Mouse (Mus musculus) heart, embryonic 13.5 days (tissue): Measurements from ENCODE around the gene Fhl1. TPM values are rescaled to one million over a fixed set of nuclear protein-coding genes. Genes with fewer than 3 reads are reported as not detected.

ENCODE experiments used
- ATAC-seq: fragments of 200-750 bp; cut with Nextera tagmentation; 2 replicates; pipeline ENCODE4 v1.8.0; 2017; ENCODE audit warnings: moderate TSS enrichment; ENCODE audit not compliant: insufficient number of reproducible peaks, low FRiP score, low TSS enrichment; ENCODE audit errors: extremely low read depth
- H3K27ac ChIP-seq: fragments of 300-500 bp; sonication (generic); replicated peaks from 2 replicates; pipeline ENCODE4 v1.5.1; 2015; ENCODE audit warnings: moderate library complexity, mild to moderate bottlenecking, inconsistent platforms
- H3K27me3 ChIP-seq: fragments of 300-500 bp; sonication (generic); replicated peaks from 2 replicates; pipeline ENCODE4 v1.6.1; 2015; ENCODE audit warnings: mild to moderate bottlenecking, inconsistent platforms
- H3K36me3 ChIP-seq: fragments of 300-500 bp; sonication (generic); 2 replicates; pipeline ENCODE4 v1.6.1; 2015; ENCODE audit warnings: mild to moderate bottlenecking, inconsistent platforms
- H3K4me1 ChIP-seq: fragments of 300-500 bp; sonication (generic); 2 replicates; pipeline ENCODE4 v1.6.1; 2015; ENCODE audit warnings: inconsistent platforms
- H3K4me2 ChIP-seq: fragments of 300-500 bp; sonication (generic); 2 replicates; pipeline ENCODE4 v1.6.1; 2015; ENCODE audit warnings: inconsistent platforms, mild to moderate bottlenecking, moderate library complexity
- H3K4me3 ChIP-seq: fragments of 300-500 bp; sonication (generic); 2 replicates; pipeline ENCODE4 v1.5.1; 2015; ENCODE audit warnings: moderate library complexity, mild to moderate bottlenecking, inconsistent platforms
- H3K9ac ChIP-seq: fragments of 300-500 bp; sonication (generic); 2 replicates; pipeline ENCODE4 v1.6.1; 2015; ENCODE audit warnings: inconsistent platforms, mild to moderate bottlenecking, moderate library complexity
- H3K9me3 ChIP-seq: fragments of 300-500 bp; sonication (generic); 2 replicates; pipeline ENCODE4 v1.6.1; 2016; ENCODE audit warnings: inconsistent platforms
- whole genome bisulfite sequencing: fragments of 180-500 bp; shearing (Covaris S2); methylation state at CpG from one replicate; pipeline ENCODE4 v1.1.7; 2015; ENCODE audit warnings: mixed read lengths; 5-methylcytosine and 5-hydroxymethylcytosine counted together
- polyA plus RNA-seq: library from polyadenylated mRNA; unstranded; fragments of >200 nt; fragmentation: Nextera tagmentation; extraction: Ambion mirVana; gene quantifications from 2 replicates; pipeline ENCODE4 v1.2.1, GENCODE M21; 2015

Fhl1 gene
- polyA plus RNA-seq, 1 experiment from 2014 or later = 156 TPM

DNA sequence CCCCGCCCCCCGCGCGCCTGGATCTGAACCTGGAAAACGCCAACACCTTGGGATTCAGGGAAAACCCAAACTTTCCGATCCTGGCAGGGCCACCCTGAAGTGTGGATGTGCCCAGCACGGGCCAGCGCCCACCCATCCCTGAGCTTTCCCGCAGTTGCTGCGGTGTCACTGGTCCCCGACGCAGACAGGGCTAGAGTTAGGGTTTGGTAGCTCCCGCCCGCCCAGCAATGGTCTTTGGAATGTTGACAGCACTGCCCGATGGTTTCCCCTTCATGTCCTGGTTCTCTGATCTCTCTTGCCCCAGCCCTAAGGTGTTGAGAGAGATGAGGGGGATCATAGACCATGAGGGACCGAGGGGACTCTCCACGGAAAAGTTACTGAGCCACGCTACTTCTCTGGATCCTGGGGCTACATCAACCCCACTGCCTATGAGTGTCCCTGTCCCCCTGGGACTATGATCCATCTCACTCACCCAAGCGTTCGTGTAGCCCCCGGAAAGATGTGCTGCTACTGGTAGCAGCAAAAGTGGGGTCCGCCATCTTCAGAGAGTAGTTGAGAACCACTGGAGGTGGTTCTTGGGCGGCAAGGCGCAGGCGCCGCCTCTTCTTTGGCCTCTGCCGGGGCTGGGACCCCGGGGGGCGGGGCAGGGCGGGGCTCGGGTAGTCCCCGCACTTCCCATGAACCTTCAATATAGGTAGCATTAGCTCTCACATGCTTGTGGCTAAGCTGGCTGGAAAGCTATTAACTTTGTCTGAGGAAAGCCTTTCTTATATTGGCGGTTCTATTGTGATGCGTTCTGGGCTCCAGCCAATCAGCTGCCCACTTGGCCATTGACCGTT is 90.4 kb downstream of the Fhl1 start, which contains the start of gene Map7d3:
Gene Map7d3 (minus strand): TSS at position 562 of the 839 bp plus-strand sequence.
- 8% methylated on average over 35 of the region's 35 CpGs for WGBS
- peaks cover 6% of the 10 kb centered on the region for H3K36me3 ChIP-seq
- H3K9ac ChIP-seq = peak within 1 kb of the TSS; percentile 75
- ATAC-seq = no peak
- H3K27ac ChIP-seq = no peak within 1 kb of the TSS
- no peaks in the 10 kb centered on the region for H3K4me1 ChIP-seq
- H3K4me2 ChIP-seq = peak within 1 kb of the TSS; percentile 72
- peak within 1 kb of the TSS; percentile 61 for H3K4me3 ChIP-seq
- H3K9me3 ChIP-seq = no peaks in the 10 kb centered on the region
- no peaks in the 10 kb centered on the region for H3K27me3 ChIP-seq

DNA sequence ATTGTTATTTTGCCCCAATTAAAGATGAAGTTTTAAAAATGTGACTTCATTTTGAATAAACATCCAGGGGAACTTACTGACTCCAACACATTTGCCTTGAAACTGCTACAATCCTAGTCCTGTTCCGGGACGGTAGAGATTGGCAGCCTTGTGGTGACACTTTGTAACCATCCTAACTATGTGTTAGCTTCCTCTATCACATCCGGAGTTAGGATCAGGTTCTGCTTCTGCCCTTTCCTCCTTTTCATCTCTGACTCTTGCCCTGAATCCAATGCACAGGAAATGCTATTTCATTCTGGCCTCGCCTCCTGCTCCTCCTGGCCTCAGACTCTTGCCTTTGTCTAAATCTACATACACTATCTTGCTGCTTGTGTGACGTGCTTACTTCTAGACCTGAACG is 95.9 kb downstream of the Fhl1 start:
- no peaks in the 10 kb centered on the region for H3K27me3 ChIP-seq
- 52% methylated on average over 6 of the region's 6 CpGs for WGBS
- no peak overlapping the region for H3K4me3 ChIP-seq

DNA sequence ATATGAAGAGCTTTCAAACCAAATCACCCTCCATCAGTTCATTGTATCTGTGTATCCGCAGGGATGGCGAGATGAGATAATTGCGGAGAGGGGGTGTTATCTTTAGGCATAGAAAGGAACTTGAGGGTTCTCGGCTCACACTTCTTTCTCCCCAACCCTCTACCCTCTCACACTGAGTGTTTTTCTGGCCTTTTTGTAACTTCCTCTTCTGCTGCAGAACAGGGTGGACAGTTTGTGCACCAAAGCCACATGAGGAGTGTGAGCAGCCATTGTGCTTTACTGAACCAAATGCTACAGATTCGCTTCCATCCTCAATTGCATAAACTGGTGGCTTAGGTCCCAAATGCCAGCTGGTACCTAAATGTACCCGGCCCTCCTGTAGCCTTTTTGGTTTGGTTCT is 104.3 kb downstream of the Fhl1 start:
- no peaks in the 10 kb centered on the region for H3K36me3 ChIP-seq
- H3K4me1 ChIP-seq = no peaks in the 10 kb centered on the region
- ATAC-seq = no peak
- no peaks in the 10 kb centered on the region for H3K9me3 ChIP-seq
- no peak overlapping the region for H3K4me3 ChIP-seq
- H3K27me3 ChIP-seq = no peaks in the 10 kb centered on the region
- H3K27ac ChIP-seq = no peak overlapping the region
- no peak overlapping the region for H3K4me2 ChIP-seq
- H3K9ac ChIP-seq = no peak overlapping the region
- 64% methylated on average over 6 of the region's 6 CpGs for WGBS

More for the DNA sequence above, 95.9 kb downstream of the Fhl1 start:
- Histone ChIP-seq H3K9me3 (no peaks in the 10 kb centered on the region), H3K4me2 (no peak overlapping the region), H3K27ac (no peak overlapping the region), H3K36me3 (no peaks in the 10 kb centered on the region), H3K4me1 (no peaks in the 10 kb centered on the region), H3K9ac (no peak overlapping the region)
- ATAC-seq = no peak

DNA sequence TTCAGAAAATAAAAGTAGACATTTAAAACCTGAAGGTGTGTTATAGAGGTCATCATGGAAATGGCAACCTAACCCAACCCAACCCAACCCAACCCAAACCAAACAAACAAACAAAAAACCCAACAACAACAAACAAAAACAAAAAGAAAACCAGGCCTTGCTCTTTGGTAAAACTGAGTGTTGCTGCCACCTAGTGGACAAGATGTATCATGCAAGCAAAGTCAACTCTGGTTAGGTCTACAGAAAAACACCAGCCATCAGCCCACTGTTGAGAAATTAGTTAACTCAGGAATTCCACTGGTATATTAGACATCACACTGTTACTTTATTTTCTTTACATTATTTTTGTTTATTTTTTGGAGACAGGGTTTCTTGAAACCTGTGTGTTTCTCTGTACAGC is 107.8 kb downstream of the Fhl1 start:
- Histone ChIP-seq H3K4me3 (no peak overlapping the region), H3K27ac (no peak overlapping the region), H3K9me3 (no peaks in the 10 kb centered on the region), H3K27me3 (no peaks in the 10 kb centered on the region), H3K4me1 (no peaks in the 10 kb centered on the region), H3K9ac (no peak overlapping the region), H3K36me3 (no peaks in the 10 kb centered on the region), H3K4me2 (no peak overlapping the region)
- no peak for ATAC-seq

DNA sequence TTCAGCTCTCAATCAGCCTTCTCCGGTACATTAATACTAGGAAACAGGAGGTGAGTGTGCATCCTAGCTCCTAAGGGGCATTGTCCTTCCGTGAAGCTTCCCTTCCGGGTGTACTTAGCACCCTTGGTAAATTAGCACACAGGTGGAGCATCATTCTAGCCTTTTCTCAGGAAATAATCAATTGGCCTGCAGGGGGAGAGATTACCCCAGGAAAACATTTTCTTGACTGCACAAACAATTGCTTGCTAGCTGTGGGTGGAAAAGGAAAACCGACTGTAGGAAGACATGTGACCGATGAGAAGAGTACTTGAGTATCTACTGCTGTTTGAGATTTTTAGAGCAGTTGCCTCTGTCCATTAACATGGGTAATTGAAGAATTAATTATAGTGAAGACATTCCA is 109.7 kb downstream of the Fhl1 start:
- WGBS = 54% methylated on average over 5 of the region's 5 CpGs
- H3K4me1 ChIP-seq = no peaks in the 10 kb centered on the region

More for the DNA sequence above, 109.7 kb downstream of the Fhl1 start:
- no peaks in the 10 kb centered on the region for H3K9me3 ChIP-seq
- H3K4me2 ChIP-seq = no peak overlapping the region
- no peak overlapping the region for H3K4me3 ChIP-seq
- no peak for ATAC-seq
- H3K36me3 ChIP-seq = no peaks in the 10 kb centered on the region
- no peak overlapping the region for H3K9ac ChIP-seq
- no peaks in the 10 kb centered on the region for H3K27me3 ChIP-seq
- no peak overlapping the region for H3K27ac ChIP-seq

Other genes with a start within 250 kb of the Fhl1 start
- not detected in 2 replicates for gene Gm10477, start 207.0 kb upstream of the Fhl1 start, polyA plus RNA-seq
- gene Gm648, start 182.2 kb upstream of the Fhl1 start, polyA plus RNA-seq = not detected in 2 replicates
- 20.9 and 23.4 TPM in 2 replicates for gene Mmgt1, start 133.7 kb upstream of the Fhl1 start, polyA plus RNA-seq
- 5.9 and 6.9 TPM in 2 replicates for gene Slc9a6, start 122.0 kb upstream of the Fhl1 start, polyA plus RNA-seq
- gene Map7d3, start 90.5 kb downstream of the Fhl1 start, polyA plus RNA-seq = 1.6 TPM in 2 replicates
- not detected in 2 replicates for gene Adgrg4, start 138.4 kb downstream of the Fhl1 start, polyA plus RNA-seq